Mouse (Mus musculus): Measurements from ENCODE around the gene Ankrd27. TPM values are rescaled to one million over a fixed set of nuclear protein-coding genes. Genes with fewer than 3 reads are reported as not detected.

Gene Ankrd27
- 8.7 TPM for polyA plus RNA-seq (2014; fragmentation: Illumina TruSeq; extraction: RNeasy Lipid Tissue Mini Kit (QIAGEN cat#74804); ENCODE audit: low read depth, low replicate concordance)

DNA sequence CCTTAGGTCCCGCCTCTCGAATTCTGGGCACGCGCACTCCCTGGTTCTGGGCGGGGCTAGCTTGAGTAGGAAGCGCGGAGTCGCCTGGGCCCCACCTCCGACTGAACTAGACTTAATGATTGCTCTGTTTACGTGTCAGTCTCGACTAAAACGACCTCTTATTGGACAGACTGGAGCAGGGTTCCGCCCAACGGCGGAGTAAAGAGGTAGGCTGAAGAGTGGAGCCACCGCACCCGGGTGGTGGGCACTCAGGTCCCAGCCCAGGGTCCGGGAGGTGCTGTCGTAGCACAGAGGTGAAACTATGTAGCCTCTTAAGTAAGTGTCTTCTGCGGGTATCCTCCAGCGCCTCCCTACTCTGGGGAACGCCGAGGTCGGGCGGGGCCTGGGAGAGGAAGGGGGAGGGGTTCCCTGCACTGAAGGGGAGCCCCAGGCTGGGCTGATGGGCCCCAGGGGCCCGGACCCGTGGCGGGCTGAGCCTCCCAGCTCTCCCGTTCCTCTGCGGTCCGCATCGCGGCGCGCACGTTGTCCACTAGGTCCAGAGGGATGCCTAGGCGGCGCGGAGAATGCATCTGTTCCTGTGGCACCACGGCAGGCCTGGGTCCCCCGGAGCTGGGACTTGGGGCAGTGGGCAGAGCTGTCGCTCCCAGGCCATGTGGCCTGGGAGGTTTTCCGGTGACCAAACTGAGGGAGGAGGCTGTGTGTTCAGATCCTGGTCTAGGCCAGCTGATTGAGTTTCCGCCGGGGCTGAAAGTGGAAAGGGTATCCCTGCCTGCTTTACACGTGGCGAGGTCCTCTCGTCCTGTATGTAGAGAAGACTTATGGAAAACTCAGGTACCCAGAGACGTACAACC, at the start of gene Ankrd27:
Gene Ankrd27 (plus strand): TSS at position 190 of the 851 bp plus-strand sequence.

DNA sequence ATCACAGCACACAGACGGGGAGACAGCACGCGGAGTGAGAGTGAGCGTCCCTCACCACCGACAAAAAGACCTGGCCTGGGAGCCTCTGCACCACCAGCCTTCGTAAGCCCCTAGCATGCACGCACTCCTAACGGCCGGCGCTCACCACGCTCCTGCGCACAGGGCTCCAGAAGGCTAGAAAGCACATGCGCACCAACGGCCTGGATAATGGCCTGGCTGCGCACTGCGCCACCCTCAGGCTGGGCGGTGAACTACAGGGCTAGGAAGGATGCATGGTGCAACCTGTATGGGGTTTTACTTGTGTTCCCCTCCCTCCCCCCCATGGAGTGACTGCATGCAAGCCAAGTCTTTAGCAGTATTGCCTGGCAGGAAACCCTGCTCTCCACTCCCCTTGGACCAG, 48.5 kb upstream of the Ankrd27 start, which contains the start of gene Tdrd12:
Gene Tdrd12 (minus strand): TSS at position 184 of the 400 bp plus-strand sequence.

DNA sequence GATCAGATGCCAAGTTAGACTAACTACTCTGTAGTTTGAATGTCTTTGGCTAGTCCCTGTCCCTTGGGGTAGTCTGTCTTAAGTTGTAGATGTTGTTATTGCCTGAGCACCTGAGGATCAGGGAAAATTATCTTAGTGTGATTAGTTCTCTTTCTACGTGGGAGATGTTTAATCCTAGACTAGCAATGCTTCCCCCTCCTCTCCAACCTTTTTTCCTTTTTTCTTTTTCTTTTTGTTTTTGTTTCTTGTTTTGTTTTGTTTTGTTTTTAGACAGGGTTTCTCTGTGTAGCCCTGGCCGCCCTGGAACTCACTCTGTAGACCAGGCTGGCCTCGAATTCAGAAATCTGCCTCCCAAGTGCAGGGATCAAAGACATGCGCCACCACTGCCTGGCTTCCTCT, 29.8 kb upstream of the Ankrd27 start, which contains the start of gene Nudt19:
Gene Nudt19 (minus strand): TSS at position 100 of the 399 bp plus-strand sequence.

DNA sequence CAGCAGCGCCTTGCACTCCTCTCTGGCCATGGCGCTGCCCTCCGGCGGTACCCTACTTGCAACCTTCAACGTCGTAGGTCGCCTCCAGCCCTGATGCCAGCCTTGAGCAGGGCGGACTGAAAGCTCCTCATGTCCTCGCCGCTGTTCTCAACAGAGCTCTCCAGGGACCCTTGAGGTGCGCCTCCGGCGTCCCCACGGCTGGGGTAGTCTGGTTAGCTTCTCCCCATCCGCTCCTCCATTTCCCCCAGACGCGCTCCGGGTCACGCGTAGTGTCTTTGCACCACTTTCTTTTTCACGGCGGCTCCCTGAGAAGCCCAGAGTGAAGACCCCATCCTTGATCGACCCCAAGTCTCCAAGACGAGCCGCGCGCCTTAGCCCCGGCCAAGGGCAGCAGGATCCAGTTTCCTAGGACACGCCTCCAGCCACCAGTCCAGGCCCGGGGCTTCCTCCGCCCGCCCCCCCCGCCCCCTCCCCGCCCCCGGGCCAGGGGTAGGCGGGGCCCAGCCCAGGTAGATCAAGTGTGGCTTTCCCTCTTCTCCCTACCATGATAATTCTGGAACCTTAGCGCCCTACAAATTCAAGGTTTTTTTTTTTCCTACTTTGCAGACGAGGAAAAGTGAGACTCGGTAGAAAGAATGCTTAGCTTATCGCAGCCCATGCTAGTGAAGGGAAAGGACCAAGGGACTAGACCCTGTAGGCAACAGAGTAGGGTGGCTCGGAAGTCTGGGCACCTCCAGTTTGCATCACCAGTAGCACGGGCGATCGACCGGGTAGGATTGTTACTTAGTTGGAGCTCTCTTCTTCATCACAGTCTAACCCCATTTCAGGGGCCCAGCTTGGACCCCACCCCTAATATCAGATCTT, 621 bp upstream of the Ankrd27 start, which contains the start of gene Rgs9bp:
Gene Rgs9bp (minus strand): TSS at position 392 of the 864 bp plus-strand sequence.

GRCm38 (mm10) chr7:35647101-35647698, 61.2 kb downstream of the Ankrd27 start, which contains the start of gene Pdcd5:
TSS of gene Pdcd5 (minus strand) at chr7:35647521.

Other genes with a start within 250 kb of the Ankrd27 start
- gene Faap24, start 189.4 kb upstream of the Ankrd27 start, polyA plus RNA-seq (2014; fragmentation: Illumina TruSeq; extraction: RNeasy Lipid Tissue Mini Kit (QIAGEN cat#74804); ENCODE audit: low read depth, low replicate concordance), result 3.7 TPM
- gene Cep89, start 189.2 kb upstream of the Ankrd27 start, polyA plus RNA-seq (2014; fragmentation: Illumina TruSeq; extraction: RNeasy Lipid Tissue Mini Kit (QIAGEN cat#74804); ENCODE audit: low read depth, low replicate concordance), result 8.6 TPM
- gene Slc7a9, start 137.4 kb upstream of the Ankrd27 start, polyA plus RNA-seq (2014; fragmentation: Illumina TruSeq; extraction: RNeasy Lipid Tissue Mini Kit (QIAGEN cat#74804); ENCODE audit: low read depth, low replicate concordance), result not detected
- not detected for gene Tdrd12, start 48.5 kb upstream of the Ankrd27 start, polyA plus RNA-seq (2014; fragmentation: Illumina TruSeq; extraction: RNeasy Lipid Tissue Mini Kit (QIAGEN cat#74804); ENCODE audit: low read depth, low replicate concordance)
- gene Nudt19, start 29.9 kb upstream of the Ankrd27 start, polyA plus RNA-seq (2014; fragmentation: Illumina TruSeq; extraction: RNeasy Lipid Tissue Mini Kit (QIAGEN cat#74804); ENCODE audit: low read depth, low replicate concordance), result 221 TPM
- gene Rgs9bp, start 662 bp upstream of the Ankrd27 start, polyA plus RNA-seq (2014; fragmentation: Illumina TruSeq; extraction: RNeasy Lipid Tissue Mini Kit (QIAGEN cat#74804); ENCODE audit: low read depth, low replicate concordance), result 0.29 TPM
- 263 TPM for gene Pdcd5, start 61.3 kb downstream of the Ankrd27 start, polyA plus RNA-seq (2014; fragmentation: Illumina TruSeq; extraction: RNeasy Lipid Tissue Mini Kit (QIAGEN cat#74804); ENCODE audit: low read depth, low replicate concordance)
- gene Dpy19l3, start 168.2 kb downstream of the Ankrd27 start, polyA plus RNA-seq (2014; fragmentation: Illumina TruSeq; extraction: RNeasy Lipid Tissue Mini Kit (QIAGEN cat#74804); ENCODE audit: low read depth, low replicate concordance), result 117 TPM
- 13.1 TPM for gene Zfp507, start 216.8 kb downstream of the Ankrd27 start, polyA plus RNA-seq (2014; fragmentation: Illumina TruSeq; extraction: RNeasy Lipid Tissue Mini Kit (QIAGEN cat#74804); ENCODE audit: low read depth, low replicate concordance)

Data from adrenal gland, adult 10 weeks (tissue).